Mouse (Mus musculus) kidney, adult 2 months (tissue): ENCODE results near the gene Ghdc. TPM values are rescaled to one million over a fixed set of nuclear protein-coding genes. Genes with fewer than 3 reads are reported as not detected.

Experiments used
- DNase-seq: peaks from one replicate; pipeline ENCODE4 v3.0.0; 2021
- H3K27ac ChIP-seq: fragments of 200-500 bp; 2 replicates; pipeline ENCODE4 v1.5.1; 2012; ENCODE audit warnings: low read depth, low read length, control low read depth, inconsistent platforms; ENCODE audit not compliant: insufficient read depth
- H3K27me3 ChIP-seq: fragments of 200-500 bp; replicated peaks from 2 replicates; pipeline ENCODE4 v1.6.1; 2012; ENCODE audit warnings: mild to moderate bottlenecking, moderate library complexity, low read length, inconsistent platforms; ENCODE audit not compliant: control insufficient read depth, insufficient read depth
- H3K36me3 ChIP-seq: fragments of 200-500 bp; 2 replicates; pipeline ENCODE4 v1.6.1; 2012; ENCODE audit warnings: mild to moderate bottlenecking, moderate library complexity, low read length, inconsistent platforms; ENCODE audit not compliant: control insufficient read depth, insufficient read depth
- H3K4me1 ChIP-seq: fragments of 200-500 bp; 2 replicates; pipeline ENCODE4 v1.6.1; 2011; ENCODE audit warnings: low read length; ENCODE audit not compliant: control insufficient read depth, insufficient read depth
- H3K4me3 ChIP-seq: fragments of 200-500 bp; 2 replicates; pipeline ENCODE4 v1.5.1; 2011; ENCODE audit warnings: mild to moderate bottlenecking, low read depth, low read length, control low read depth; ENCODE audit not compliant: insufficient read depth
- CTCF ChIP-seq: fragments of 200-500 bp; conservative IDR thresholded peaks from 2 replicates; pipeline ENCODE4 v1.5.1; 2011; ENCODE audit warnings: low read depth, mild to moderate bottlenecking, control low read depth, low read length, moderate library complexity, mixed read lengths; ENCODE audit not compliant: insufficient read depth, insufficient read length
- POLR2A ChIP-seq: fragments of 200-500 bp; IDR thresholded peaks from one replicate; pipeline ENCODE4 v1.6.1; 2011; ENCODE audit warnings: low read depth, low read length, control low read depth
- WGBS: fragments of 180-500 bp; shearing (Covaris S2); methylation state at CpG from one replicate; pipeline ENCODE4 v1.1.7; 2018; 5-methylcytosine and 5-hydroxymethylcytosine counted together
- polyA plus RNA-seq: library from polyadenylated mRNA; depleted of rRNA; stranded (reverse); fragments of >200 nt; gene quantifications from 2 replicates; pipeline ENCODE4 v1.2.3, GENCODE M21; 2012

Ghdc gene
- polyA plus RNA-seq, 1 experiment, result 30.4 TPM

DNA sequence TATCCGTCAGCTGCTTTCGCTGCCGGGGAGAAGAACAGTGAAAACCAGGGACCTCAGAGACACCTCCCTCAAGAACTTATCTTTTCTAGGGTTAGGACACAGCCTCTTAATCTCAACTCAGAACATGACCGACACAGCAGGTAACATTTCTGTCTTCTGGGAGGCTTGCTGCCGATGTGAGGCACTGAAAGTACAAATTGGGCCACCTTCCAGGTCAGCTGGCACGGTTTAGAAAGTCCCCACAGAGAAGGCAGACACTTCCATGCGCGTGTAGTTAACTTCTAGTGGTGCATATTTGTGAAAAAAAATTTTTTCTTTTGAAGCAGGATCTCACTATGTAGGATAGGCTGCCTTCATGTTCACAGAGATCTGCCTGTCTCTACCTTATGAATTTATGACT is 13.5 kb upstream of the Ghdc start:
- 75% methylated on average over 8 of the region's 8 CpGs for WGBS
- DNase-seq, result peak; percentile 29
- Histone ChIP-seq H3K27ac (no peak overlapping the region), H3K27me3 (no peaks in the 10 kb centered on the region), H3K4me3 (no peak overlapping the region), H3K4me1 (peaks cover 4% of the 10 kb centered on the region; the same call in 1 of the 2 replicates), H3K36me3 (no peaks in the 10 kb centered on the region; the same call in 1 of the 2 replicates)
- no peak for TF ChIP-seq POLR2A
- no peak for TF ChIP-seq CTCF

DNA sequence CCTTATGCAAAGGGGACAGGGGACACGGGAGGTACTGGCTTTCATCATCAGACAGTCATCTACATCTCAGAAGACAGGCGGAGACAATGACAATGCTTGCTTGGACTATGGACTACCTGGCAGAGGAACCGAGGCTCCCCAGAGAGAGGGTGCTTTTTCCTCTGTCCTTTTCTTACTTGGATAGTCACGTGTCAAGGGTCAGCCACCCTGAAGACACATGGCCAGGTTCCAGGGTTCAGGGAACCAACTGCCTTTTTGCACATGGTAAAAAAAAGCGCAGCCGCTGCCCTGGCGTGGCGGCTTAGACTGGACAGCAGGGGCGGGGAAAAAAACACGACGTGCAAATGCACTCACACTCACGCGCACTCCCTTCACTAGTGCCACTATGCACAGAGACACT is 11.8 kb upstream of the Ghdc start:
- no peaks in the 10 kb centered on the region; the same call in 1 of the 2 replicates for H3K36me3 ChIP-seq
- peak overlapping the region; percentile 7; the same call in 1 of the 2 replicates for H3K27ac ChIP-seq
- H3K4me3 ChIP-seq, result no peak overlapping the region
- no peak for TF ChIP-seq CTCF
- no peak for TF ChIP-seq POLR2A
- no peaks in the 10 kb centered on the region for H3K27me3 ChIP-seq
- H3K4me1 ChIP-seq, result peaks cover 4% of the 10 kb centered on the region; the same call in 1 of the 2 replicates
- WGBS, result 57% methylated on average over 13 of the region's 13 CpGs
- peak; percentile 96 for DNase-seq

DNA sequence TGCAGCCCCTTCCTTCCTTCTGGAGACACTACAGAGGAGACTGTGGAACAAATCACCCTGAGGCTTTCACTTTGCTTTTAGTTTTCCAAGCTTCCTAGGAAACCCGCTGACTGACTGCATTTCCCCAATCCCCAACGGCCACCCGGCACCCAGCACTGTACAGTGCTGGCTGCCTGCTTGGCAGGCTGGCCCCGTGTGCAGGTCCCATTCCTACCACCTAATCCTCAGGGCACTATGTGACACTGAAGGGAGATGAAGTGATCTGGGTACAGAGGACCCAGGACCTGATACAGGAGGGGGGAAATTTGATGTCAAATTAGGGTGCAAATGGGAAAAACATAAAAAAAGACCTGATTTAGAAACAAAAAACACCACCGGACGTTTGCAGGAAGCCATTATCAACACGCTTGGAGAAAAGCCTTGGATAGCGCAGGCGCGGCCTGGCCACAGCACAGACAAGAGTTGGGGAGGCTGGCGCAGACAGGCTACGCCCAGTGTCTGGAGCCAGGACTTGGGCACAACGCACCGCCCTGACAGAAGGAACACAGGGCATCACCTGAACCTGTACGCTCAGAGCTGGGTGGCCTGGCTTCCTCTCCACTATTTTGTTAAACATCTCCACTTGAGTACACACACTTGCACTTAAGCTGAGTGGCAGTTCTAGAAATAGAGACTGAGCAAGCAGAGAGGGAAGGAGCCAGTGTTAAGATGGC is 11.2 kb upstream of the Ghdc start:
- H3K36me3 ChIP-seq, result no peaks in the 10 kb centered on the region; the same call in 1 of the 2 replicates
- no peak for TF ChIP-seq CTCF
- TF ChIP-seq POLR2A, result no peak
- no peak overlapping the region for H3K4me3 ChIP-seq
- DNase-seq, result peak; percentile 56
- H3K27ac ChIP-seq, result peak overlapping the region; percentile 5; the same call in 1 of the 2 replicates
- WGBS, result 84% methylated on average over 15 of the region's 15 CpGs
- H3K4me1 ChIP-seq, result peaks cover 4% of the 10 kb centered on the region; the same call in 1 of the 2 replicates
- no peaks in the 10 kb centered on the region for H3K27me3 ChIP-seq

DNA sequence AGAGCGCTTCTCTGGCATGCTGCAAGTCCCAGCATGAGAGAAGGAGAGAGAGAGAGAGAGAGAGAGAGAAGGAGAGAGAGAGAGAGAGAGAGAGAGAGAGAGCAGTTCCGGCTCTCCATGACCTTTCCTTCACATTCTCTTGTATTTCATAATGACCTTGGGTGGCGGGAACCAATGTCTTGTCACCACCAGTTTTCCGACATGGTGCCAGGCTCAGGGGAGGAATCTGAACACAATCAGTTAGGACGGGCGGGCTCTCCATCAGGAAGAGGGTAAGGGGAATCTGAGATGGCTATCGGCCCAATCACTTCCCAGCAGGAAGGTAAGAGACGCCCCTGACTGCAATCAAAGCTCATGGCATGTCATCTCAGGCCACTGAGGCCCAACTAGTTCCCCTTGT is 9.5 kb upstream of the Ghdc start:
- TF ChIP-seq POLR2A (no peak), CTCF (no peak)
- WGBS, result 82% methylated on average over 8 of the region's 8 CpGs
- Histone ChIP-seq H3K36me3 (no peaks in the 10 kb centered on the region; the same call in 1 of the 2 replicates), H3K27me3 (no peaks in the 10 kb centered on the region), H3K27ac (no peak overlapping the region), H3K4me1 (peaks cover 4% of the 10 kb centered on the region; the same call in 1 of the 2 replicates), H3K4me3 (no peak overlapping the region)
- no peak for DNase-seq

DNA sequence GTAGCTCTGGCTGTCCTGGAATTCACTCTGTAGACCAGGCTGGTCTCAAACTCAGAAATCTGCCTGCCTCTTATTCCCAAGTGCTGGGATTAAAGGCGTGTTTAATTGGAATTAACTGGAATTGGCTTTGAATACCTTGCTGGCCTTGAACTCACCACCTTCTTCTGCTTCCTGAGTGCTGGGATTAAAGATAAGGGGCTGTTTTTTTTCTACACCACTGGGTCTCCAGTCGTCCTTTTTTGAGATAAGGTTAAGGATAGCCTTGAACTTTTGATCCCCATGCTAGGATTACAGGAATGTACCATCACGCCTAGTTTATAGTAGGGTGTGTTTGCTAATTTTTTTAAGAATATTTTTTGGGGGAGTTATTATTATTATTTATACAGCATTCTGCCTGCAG is 7.3 kb upstream of the Ghdc start:
- no peak overlapping the region for H3K4me3 ChIP-seq
- H3K36me3 ChIP-seq, result no peaks in the 10 kb centered on the region
- no peak for DNase-seq
- H3K4me1 ChIP-seq, result peaks cover 4% of the 10 kb centered on the region; the same call in 1 of the 2 replicates
- TF ChIP-seq POLR2A, result no peak
- no peak for TF ChIP-seq CTCF
- WGBS, result 77% methylated on average over 3 of the region's 3 CpGs
- H3K27me3 ChIP-seq, result no peaks in the 10 kb centered on the region
- no peak overlapping the region for H3K27ac ChIP-seq

DNA sequence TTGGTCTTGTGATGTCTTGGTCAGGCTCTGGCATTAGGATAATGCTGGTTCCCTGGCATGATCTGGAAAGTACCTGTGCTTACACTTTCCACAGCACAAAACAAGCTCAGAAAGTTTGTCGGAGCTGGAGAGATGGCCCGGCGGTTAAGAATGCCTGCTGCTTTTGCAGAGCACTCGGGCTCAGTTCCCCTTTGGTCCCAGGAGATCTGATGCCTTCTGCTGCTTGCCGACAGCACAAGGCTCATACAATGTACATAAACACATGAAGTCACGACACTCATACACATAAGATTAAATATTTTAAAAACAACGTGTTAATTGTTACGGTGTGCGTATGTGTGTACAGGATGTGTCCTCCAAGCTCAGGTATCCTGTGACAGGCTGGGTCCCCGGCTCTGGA is 5.2 kb upstream of the Ghdc start:
- H3K4me1 ChIP-seq, result peaks cover 4% of the 10 kb centered on the region; the same call in 1 of the 2 replicates
- no peaks in the 10 kb centered on the region for H3K36me3 ChIP-seq
- DNase-seq, result no peak
- H3K4me3 ChIP-seq, result no peak overlapping the region
- no peak overlapping the region for H3K27ac ChIP-seq
- WGBS, result 87% methylated on average over 10 of the region's 10 CpGs
- no peaks in the 10 kb centered on the region for H3K27me3 ChIP-seq
- TF ChIP-seq CTCF (no peak), POLR2A (no peak)

DNA sequence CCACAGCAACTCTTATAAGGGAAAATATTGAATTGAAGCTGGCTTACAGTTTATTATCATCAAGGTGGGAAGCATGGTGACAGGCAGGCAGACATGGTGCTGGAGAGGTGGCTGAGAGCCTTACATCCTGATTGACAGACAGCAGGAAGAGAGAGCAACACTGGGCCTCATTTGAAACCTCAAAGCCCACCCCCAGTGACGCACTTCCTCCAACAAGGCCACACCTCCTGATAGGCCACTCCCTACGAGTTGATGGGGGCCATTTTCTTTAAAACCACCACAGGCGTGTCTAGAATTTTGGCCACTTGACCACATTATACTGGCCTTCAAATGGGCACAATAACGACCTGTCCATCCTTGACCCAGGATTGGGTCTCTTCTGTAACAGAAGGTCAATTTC is 3.5 kb upstream of the Ghdc start:
- Histone ChIP-seq H3K27ac (no peak overlapping the region), H3K27me3 (no peaks in the 10 kb centered on the region), H3K36me3 (no peaks in the 10 kb centered on the region), H3K4me3 (no peak overlapping the region), H3K4me1 (peaks cover 12% of the 10 kb centered on the region; the same call in 1 of the 2 replicates)
- 88% methylated on average over 4 of the region's 4 CpGs for WGBS
- no peak for TF ChIP-seq CTCF
- TF ChIP-seq POLR2A, result no peak
- no peak for DNase-seq
